Mouse (Mus musculus) erythroblast, embryonic 14.5 days (primary cell): ENCODE data around the gene Nhsl1. TPM values are rescaled to one million over a fixed set of nuclear protein-coding genes. Genes with fewer than 3 reads are reported as not detected.

Experiments used
- H3K27me3 ChIP-seq: 2 replicates; pipeline ENCODE4 v1.6.1; 2012; ENCODE audit warnings: inconsistent platforms; ENCODE audit not compliant: control insufficient read depth
- H3K36me3 ChIP-seq: 2 replicates; pipeline ENCODE4 v1.6.1; 2012; ENCODE audit warnings: mild to moderate bottlenecking, inconsistent platforms; ENCODE audit not compliant: control insufficient read depth
- H3K4me1 ChIP-seq: 2 replicates; pipeline ENCODE4 v1.6.1; 2012; ENCODE audit warnings: inconsistent platforms; ENCODE audit not compliant: control insufficient read depth
- H3K4me3 ChIP-seq: replicated peaks from 2 replicates; pipeline ENCODE3; 2012; ENCODE audit warnings: moderate library complexity, mild to moderate bottlenecking, inconsistent platforms
- H3K9me3 ChIP-seq: 2 replicates; pipeline ENCODE4 v1.6.1; 2012; ENCODE audit warnings: low read length, inconsistent platforms, mixed read lengths; ENCODE audit not compliant: control insufficient read depth
- GATA1 ChIP-seq: IDR thresholded peaks from 2 replicates; pipeline ENCODE4 v1.6.1; 2012; ENCODE audit warnings: low read length, inconsistent platforms, mixed read lengths
- TAL1 ChIP-seq: IDR thresholded peaks from 3 replicates; pipeline ENCODE4 v1.6.1; 2012; ENCODE audit warnings: low read length, inconsistent platforms, mixed read lengths
- polyA plus RNA-seq: library from polyadenylated mRNA; stranded (reverse); fragments of >175 nt; gene quantifications from 2 replicates; pipeline ENCODE4 v1.2.3, GENCODE M21; 2012

Gene Nhsl1
- polyA plus RNA-seq, 1 experiment: not detected

DNA sequence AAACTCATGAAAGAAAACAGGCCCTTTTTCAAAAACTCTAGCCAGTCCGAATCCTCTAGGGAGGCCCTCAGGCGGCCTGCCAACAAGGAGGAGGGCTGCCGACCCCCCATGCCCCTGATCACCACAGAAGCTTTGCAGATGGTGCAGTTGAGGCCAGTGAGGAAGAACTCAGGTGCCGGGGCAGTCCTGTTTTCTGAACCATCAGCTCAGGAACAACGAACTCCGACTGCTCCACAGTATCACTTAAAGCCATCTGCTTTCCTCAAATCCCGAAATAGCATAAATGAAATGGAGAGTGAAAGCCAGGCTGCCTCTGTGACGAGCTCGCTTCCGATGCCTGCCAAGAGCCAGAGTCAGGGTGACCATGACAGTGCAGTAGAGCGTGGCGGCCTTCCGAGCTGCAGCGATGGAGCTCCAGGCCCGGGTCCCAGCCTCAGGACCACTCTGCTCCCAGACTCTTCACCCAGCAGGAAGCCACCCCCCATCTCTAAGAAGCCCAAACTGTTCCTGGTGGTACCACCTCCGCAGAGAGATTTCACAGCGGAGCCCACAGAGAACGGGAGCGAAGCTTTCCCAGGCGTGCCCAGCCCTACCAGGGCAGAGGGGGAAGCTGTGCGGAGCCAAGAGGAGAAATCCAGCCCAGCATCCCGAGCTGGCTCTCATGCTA lies 207.5 kb downstream of the Nhsl1 start:
- Histone ChIP-seq H3K9me3 (no peaks in the 10 kb centered on the region), H3K36me3 (no peaks in the 10 kb centered on the region; the same call in 1 of the 2 replicates), H3K4me3 (no peak overlapping the region), H3K27me3 (no peaks in the 10 kb centered on the region), H3K4me1 (no peaks in the 10 kb centered on the region)
- no peak for TF ChIP-seq TAL1
- no peak for TF ChIP-seq GATA1

- peaks cover 3% of the 10 kb centered on the region; the same call in 1 of the 2 replicates for H3K36me3 ChIP-seq
- TF ChIP-seq GATA1 (no peak), TAL1 (no peak)
- H3K9me3 ChIP-seq: 0 out of 2 replicates have a peak, but pooled peaks cover 3% of the 10 kb centered on the region
- H3K4me1 ChIP-seq: no peaks in the 10 kb centered on the region
- H3K4me3 ChIP-seq: no peak overlapping the region
- H3K27me3 ChIP-seq: no peaks in the 10 kb centered on the region
These were observed 208.3 kb downstream of the Nhsl1 start for GRCm38 (mm10) chr10:18526851-18527675.

- no peak for TF ChIP-seq GATA1
- TF ChIP-seq TAL1: no peak
- no peaks in the 10 kb centered on the region for H3K4me1 ChIP-seq
- H3K9me3 ChIP-seq: 0 out of 2 replicates have a peak, but pooled peaks cover 3% of the 10 kb centered on the region
- H3K4me3 ChIP-seq: no peak overlapping the region
- H3K27me3 ChIP-seq: no peaks in the 10 kb centered on the region
- peaks cover 3% of the 10 kb centered on the region; the same call in 1 of the 2 replicates for H3K36me3 ChIP-seq
These were observed 209.0 kb downstream of the Nhsl1 start for GRCm38 (mm10) chr10:18527766-18528165.

GRCm38 (mm10) chr10:18528475-18528874 lies 209.7 kb downstream of the Nhsl1 start:
- H3K4me1 ChIP-seq: no peaks in the 10 kb centered on the region
- peaks cover 3% of the 10 kb centered on the region; the same call in 1 of the 2 replicates for H3K36me3 ChIP-seq
- no peak overlapping the region for H3K4me3 ChIP-seq
- 0 out of 2 replicates have a peak, but pooled peaks cover 3% of the 10 kb centered on the region for H3K9me3 ChIP-seq
- H3K27me3 ChIP-seq: no peaks in the 10 kb centered on the region
- TF ChIP-seq GATA1 (no peak), TAL1 (no peak)

DNA sequence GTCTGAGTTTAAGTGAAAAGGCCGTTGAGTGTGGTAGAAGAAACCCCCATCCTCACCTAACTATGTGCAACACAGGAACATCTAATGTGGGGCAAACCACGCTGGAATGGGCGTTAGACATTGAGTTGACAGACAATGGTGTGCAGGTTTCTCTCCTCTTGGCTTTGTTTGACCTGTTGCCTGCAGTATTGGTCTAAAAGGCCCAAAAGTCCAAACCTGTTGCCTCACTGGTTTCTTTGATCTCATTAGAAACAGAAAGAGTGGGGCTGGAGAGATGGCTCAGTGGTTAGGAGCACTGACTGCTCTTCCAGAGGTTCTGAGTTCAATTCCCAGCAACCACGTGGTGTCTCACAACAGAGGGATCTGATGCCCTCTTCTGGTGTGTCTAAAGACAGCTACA lies 210.4 kb downstream of the Nhsl1 start:
- H3K4me3 ChIP-seq: no peak overlapping the region
- peaks cover 3% of the 10 kb centered on the region; the same call in 1 of the 2 replicates for H3K36me3 ChIP-seq
- no peaks in the 10 kb centered on the region for H3K4me1 ChIP-seq
- 0 out of 2 replicates have a peak, but pooled peaks cover 3% of the 10 kb centered on the region for H3K9me3 ChIP-seq
- no peak for TF ChIP-seq GATA1
- TF ChIP-seq TAL1: no peak
- H3K27me3 ChIP-seq: no peaks in the 10 kb centered on the region

DNA sequence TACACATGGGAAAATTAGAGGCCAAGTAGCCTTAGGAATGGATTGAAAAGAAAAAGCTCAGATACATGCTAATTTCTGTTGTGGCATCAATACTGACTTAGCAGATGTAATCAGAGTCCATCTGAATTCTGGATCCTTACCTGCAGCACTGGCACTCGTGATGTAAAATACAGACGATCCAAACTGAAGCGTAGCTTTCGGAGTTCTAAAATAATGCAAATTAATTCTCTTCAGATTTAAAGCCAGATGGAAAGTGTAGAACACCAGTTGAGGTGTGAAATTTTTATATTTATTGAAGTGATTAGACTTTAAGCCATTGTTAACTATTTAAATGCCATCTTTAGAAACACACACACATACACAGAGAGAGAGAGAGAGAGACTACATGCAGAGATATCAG lies 211.4 kb downstream of the Nhsl1 start:
- H3K9me3 ChIP-seq: 0 out of 2 replicates have a peak, but pooled peaks cover 3% of the 10 kb centered on the region
- peaks cover 3% of the 10 kb centered on the region; the same call in 1 of the 2 replicates for H3K36me3 ChIP-seq
- H3K27me3 ChIP-seq: no peaks in the 10 kb centered on the region
- H3K4me3 ChIP-seq: no peak overlapping the region
- H3K4me1 ChIP-seq: no peaks in the 10 kb centered on the region
- TF ChIP-seq GATA1: no peak
- TF ChIP-seq TAL1: no peak

GRCm38 (mm10) chr10:18532293-18532692 lies 213.5 kb downstream of the Nhsl1 start:
- Histone ChIP-seq H3K4me1 (no peaks in the 10 kb centered on the region), H3K9me3 (0 out of 2 replicates have a peak, but pooled peaks cover 3% of the 10 kb centered on the region), H3K27me3 (no peaks in the 10 kb centered on the region), H3K36me3 (peaks cover 3% of the 10 kb centered on the region; the same call in 1 of the 2 replicates), H3K4me3 (no peak overlapping the region)
- no peak for TF ChIP-seq GATA1
- TF ChIP-seq TAL1: no peak

GRCm38 (mm10) chr10:18536889-18537288 lies 218.1 kb downstream of the Nhsl1 start:
- no peaks in the 10 kb centered on the region for H3K9me3 ChIP-seq
- H3K4me3 ChIP-seq: no peak overlapping the region
- no peak for TF ChIP-seq GATA1
- no peak for TF ChIP-seq TAL1
- H3K36me3 ChIP-seq: no peaks in the 10 kb centered on the region
- H3K4me1 ChIP-seq: no peaks in the 10 kb centered on the region
- no peaks in the 10 kb centered on the region for H3K27me3 ChIP-seq

DNA sequence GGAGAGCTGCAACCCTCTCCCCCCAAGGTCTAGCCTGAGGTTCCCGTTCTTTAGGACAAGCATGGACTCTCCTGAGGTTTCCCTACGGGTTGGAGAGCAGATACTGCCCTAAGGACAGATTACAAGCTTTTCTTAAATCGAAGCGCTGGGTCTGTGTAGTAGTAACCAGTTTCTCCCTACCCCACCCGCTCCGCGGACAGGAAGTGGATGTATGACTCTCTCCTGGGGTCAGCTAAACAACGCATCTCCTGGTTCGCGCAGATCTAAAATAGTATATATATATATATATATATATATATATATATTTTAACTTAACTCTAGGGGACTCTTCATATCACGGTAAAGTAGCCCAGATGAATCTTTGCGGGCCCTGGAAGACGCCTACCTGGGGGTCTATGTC lies 226.5 kb downstream of the Nhsl1 start:
- TF ChIP-seq TAL1 (no peak), GATA1 (no peak)
- peak overlapping the region; percentile 46 for H3K4me3 ChIP-seq
- peaks cover 12% of the 10 kb centered on the region for H3K27me3 ChIP-seq

More for the DNA sequence above, 226.5 kb downstream of the Nhsl1 start:
- no peaks in the 10 kb centered on the region for H3K9me3 ChIP-seq
- peaks cover 2% of the 10 kb centered on the region; the same call in 1 of the 2 replicates for H3K4me1 ChIP-seq
- H3K36me3 ChIP-seq: no peaks in the 10 kb centered on the region
